Mouse (Mus musculus): ENCODE data around the gene Fosb.
A peak's percentile ranks its signal among the peaks of the same experiment; 100 is the strongest.

Gene Fosb

GRCm38 (mm10) chr7:19309884-19310641 is at the start of gene Fosb:
Gene Fosb (minus strand): TSS chr7:19310051.
- DNase-seq: peak; percentile 97

GRCm38 (mm10) chr7:19359299-19359891 is 49.5 kb upstream of the Fosb start, which contains the start of the genes Cd3eap and Ppp1r13l:
Gene Cd3eap (minus strand): TSS chr7:19359483.
Gene Ppp1r13l (plus strand): TSS chr7:19359749.
- DNase-seq: peak; percentile 92

GRCm38 (mm10) chr7:19358634-19359033 is 48.8 kb upstream of the Fosb start:
- DNase-seq: no peak

- DNase-seq: no peak
Observed at GRCm38 (mm10) chr7:19357381-19358375, 47.8 kb upstream of the Fosb start.

- DNase-seq: no peak
Observed at GRCm38 (mm10) chr7:19356311-19356710, 46.5 kb upstream of the Fosb start.

GRCm38 (mm10) chr7:19354991-19355390 is 45.1 kb upstream of the Fosb start:
- DNase-seq: no peak

- DNase-seq: no peak
Observed at GRCm38 (mm10) chr7:19350221-19350620, 40.4 kb upstream of the Fosb start.

GRCm38 (mm10) chr7:19349188-19349915 is 39.5 kb upstream of the Fosb start:
- DNase-seq: no peak

GRCm38 (mm10) chr7:19344938-19345471 is 35.2 kb upstream of the Fosb start:
- peak; percentile 97 for DNase-seq

GRCm38 (mm10) chr7:19344237-19344847 is 34.5 kb upstream of the Fosb start, which contains the start of gene Ercc1:
Gene Ercc1 (plus strand): TSS chr7:19344778.
- no peak for DNase-seq

- DNase-seq: peak; percentile 81
Observed at GRCm38 (mm10) chr7:19343210-19343808, 33.5 kb upstream of the Fosb start.

GRCm38 (mm10) chr7:19342481-19343027 is 32.7 kb upstream of the Fosb start:
- peak; percentile 92 for DNase-seq

GRCm38 (mm10) chr7:19341761-19342409 is 32.0 kb upstream of the Fosb start:
- DNase-seq: no peak

GRCm38 (mm10) chr7:19341250-19341649 is 31.4 kb upstream of the Fosb start:
- DNase-seq: no peak

GRCm38 (mm10) chr7:19338596-19338995 is 28.7 kb upstream of the Fosb start:
- no peak for DNase-seq

- DNase-seq: no peak
Observed at GRCm38 (mm10) chr7:19338060-19338459, 28.2 kb upstream of the Fosb start.

GRCm38 (mm10) chr7:19337122-19337521 is 27.3 kb upstream of the Fosb start:
- no peak for DNase-seq

GRCm38 (mm10) chr7:19335583-19335982 is 25.7 kb upstream of the Fosb start:
- DNase-seq: peak; percentile 39

- DNase-seq: peak; percentile 67
Observed at GRCm38 (mm10) chr7:19332709-19333352, 23.0 kb upstream of the Fosb start.

GRCm38 (mm10) chr7:19331910-19332309 is 22.1 kb upstream of the Fosb start:
- no peak for DNase-seq
